In the genomic region with DNA sequence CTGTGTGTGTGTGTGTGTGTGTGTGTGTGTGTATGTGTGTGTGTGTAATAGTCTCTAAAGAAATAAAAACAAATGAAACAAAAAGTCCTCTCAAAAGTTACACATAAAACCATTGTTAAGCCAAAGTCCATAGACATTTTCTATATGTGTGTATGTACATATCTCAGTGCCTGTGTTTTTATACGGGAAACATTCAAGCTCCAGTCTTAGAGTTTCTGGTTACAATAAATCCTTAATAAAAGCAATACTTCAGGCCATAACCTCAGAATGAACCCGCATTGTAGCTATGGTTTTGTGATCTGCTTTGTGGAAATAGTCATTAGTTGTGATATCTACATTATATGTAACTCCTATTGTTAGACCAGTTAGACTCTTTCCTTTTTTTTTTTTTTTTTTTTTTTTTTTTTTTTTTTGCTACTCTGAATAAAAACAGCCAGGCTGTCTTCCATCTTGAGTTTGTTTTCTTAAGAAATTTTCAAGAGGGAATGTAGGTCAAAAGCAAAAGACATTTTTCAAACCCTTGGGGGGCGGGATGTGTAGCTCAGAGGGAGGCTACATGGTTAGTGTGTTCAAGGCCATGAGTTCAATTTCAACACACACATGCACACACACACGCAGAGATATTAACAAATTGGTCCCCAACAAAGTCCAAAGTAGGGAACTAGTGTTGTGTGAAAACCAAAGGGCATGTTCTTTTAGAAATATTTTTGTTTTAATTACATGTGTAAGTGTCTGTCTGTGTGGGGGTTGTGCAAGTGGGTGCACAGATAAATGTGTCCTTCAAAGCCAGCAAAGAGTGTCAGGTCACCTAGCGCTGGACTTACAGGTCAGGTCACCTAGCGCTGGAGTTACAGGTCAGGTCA, we compare ENCODE assay signal across 1 mouse cellular context.
TF ChIP-seq lines count a peak whose summit lies in the region.

No protein-coding gene starts in this region.

TF ChIP-seq in MEL, 35 proteins besides CTCF, POLR2A, EP300 and RAD21:
- TF ChIP-seq ELF1 (IDR thresholded peaks at IDR 0.05; ENCODE audit: low read depth, low read length) (no peak), ZNF384 (IDR thresholded peaks at IDR 0.05; ENCODE audit: low read depth, low read length) (0 out of 2 replicates have a peak, but pooled peaks have one; percentile 15)
